Mouse (Mus musculus) heart, embryonic 13.5 days (tissue): ENCODE data around the gene Qpct. TPM values are rescaled to one million over a fixed set of nuclear protein-coding genes. Genes with fewer than 3 reads are reported as not detected.

Source experiments
- ATAC-seq: fragments of 200-750 bp; cut with Nextera tagmentation; 2 replicates; pipeline ENCODE4 v1.8.0; 2017; ENCODE audit warnings: moderate TSS enrichment; ENCODE audit not compliant: insufficient number of reproducible peaks, low FRiP score, low TSS enrichment; ENCODE audit errors: extremely low read depth
- H3K27ac ChIP-seq: fragments of 300-500 bp; sonication (generic); replicated peaks from 2 replicates; pipeline ENCODE4 v1.5.1; 2015; ENCODE audit warnings: moderate library complexity, mild to moderate bottlenecking, inconsistent platforms
- H3K27me3 ChIP-seq: fragments of 300-500 bp; sonication (generic); replicated peaks from 2 replicates; pipeline ENCODE4 v1.6.1; 2015; ENCODE audit warnings: mild to moderate bottlenecking, inconsistent platforms
- H3K36me3 ChIP-seq: fragments of 300-500 bp; sonication (generic); 2 replicates; pipeline ENCODE4 v1.6.1; 2015; ENCODE audit warnings: mild to moderate bottlenecking, inconsistent platforms
- H3K4me1 ChIP-seq: fragments of 300-500 bp; sonication (generic); 2 replicates; pipeline ENCODE4 v1.6.1; 2015; ENCODE audit warnings: inconsistent platforms
- H3K4me2 ChIP-seq: fragments of 300-500 bp; sonication (generic); 2 replicates; pipeline ENCODE4 v1.6.1; 2015; ENCODE audit warnings: inconsistent platforms, mild to moderate bottlenecking, moderate library complexity
- H3K4me3 ChIP-seq: fragments of 300-500 bp; sonication (generic); 2 replicates; pipeline ENCODE4 v1.5.1; 2015; ENCODE audit warnings: moderate library complexity, mild to moderate bottlenecking, inconsistent platforms
- H3K9ac ChIP-seq: fragments of 300-500 bp; sonication (generic); 2 replicates; pipeline ENCODE4 v1.6.1; 2015; ENCODE audit warnings: inconsistent platforms, mild to moderate bottlenecking, moderate library complexity
- H3K9me3 ChIP-seq: fragments of 300-500 bp; sonication (generic); 2 replicates; pipeline ENCODE4 v1.6.1; 2016; ENCODE audit warnings: inconsistent platforms
- WGBS: fragments of 180-500 bp; shearing (Covaris S2); methylation state at CpG from one replicate; pipeline ENCODE4 v1.1.7; 2015; ENCODE audit warnings: mixed read lengths; 5-methylcytosine and 5-hydroxymethylcytosine counted together
- polyA plus RNA-seq: library from polyadenylated mRNA; unstranded; fragments of >200 nt; fragmentation: Nextera tagmentation; extraction: Ambion mirVana; gene quantifications from 2 replicates; pipeline ENCODE4 v1.2.1, GENCODE M21; 2015

Gene Qpct
- polyA plus RNA-seq, 1 experiment from 2014 or later = 36.6 TPM

DNA sequence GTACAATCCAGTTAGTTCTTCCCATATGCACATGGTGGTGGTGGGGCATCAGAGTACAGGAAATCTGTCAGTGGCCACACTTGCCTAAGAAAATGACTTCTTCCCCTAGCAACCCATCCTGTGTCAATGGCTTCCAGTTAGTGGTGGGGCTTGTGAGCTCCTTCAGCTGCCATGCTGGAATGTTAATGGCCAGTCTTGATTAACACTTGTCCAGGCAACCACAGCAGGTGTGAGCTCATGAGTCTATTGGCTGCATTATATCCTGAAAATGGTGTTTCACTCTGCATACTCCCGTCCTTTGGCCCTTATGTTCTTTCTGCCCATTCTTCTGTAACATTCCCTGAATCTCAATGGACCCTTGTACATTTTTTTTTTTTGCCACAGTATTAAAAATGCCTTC lies 67.4 kb downstream of the Qpct start:
- WGBS = 74% methylated on average over 1 of the region's 1 CpGs

DNA sequence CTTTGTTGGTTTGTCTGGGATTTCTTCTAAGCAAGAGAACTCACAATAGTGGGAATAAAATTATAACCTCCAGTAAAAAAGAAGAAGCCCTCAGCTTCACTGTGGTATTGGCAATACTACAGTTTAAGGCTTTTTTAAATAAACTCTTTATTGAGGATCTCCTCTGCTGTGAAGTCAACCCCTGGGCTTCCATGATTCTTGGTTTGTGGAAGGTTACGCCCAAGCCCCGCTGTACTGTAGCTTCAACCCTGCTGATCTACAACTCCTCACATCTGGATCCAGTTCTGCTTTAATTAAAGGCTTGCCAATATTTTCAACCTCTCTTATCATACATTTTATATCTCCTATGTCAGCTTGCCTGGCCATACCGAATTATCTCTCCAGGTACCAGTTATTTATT lies 68.6 kb downstream of the Qpct start:
- Histone ChIP-seq H3K4me3 (no peak overlapping the region), H3K4me1 (no peaks in the 10 kb centered on the region), H3K9me3 (peaks cover 5% of the 10 kb centered on the region; the same call in 1 of the 2 replicates), H3K4me2 (no peak overlapping the region), H3K27me3 (no peaks in the 10 kb centered on the region), H3K36me3 (no peaks in the 10 kb centered on the region), H3K9ac (no peak overlapping the region), H3K27ac (no peak overlapping the region)
- no peak for ATAC-seq
- WGBS = 79% methylated on average over 3 of the region's 3 CpGs

More for the DNA sequence above, 67.4 kb downstream of the Qpct start:
- Histone ChIP-seq H3K9ac (no peak overlapping the region), H3K4me1 (no peaks in the 10 kb centered on the region), H3K4me2 (no peak overlapping the region), H3K27me3 (no peaks in the 10 kb centered on the region), H3K27ac (no peak overlapping the region), H3K36me3 (no peaks in the 10 kb centered on the region), H3K9me3 (peaks cover 5% of the 10 kb centered on the region; the same call in 1 of the 2 replicates), H3K4me3 (no peak overlapping the region)
- ATAC-seq = no peak

DNA sequence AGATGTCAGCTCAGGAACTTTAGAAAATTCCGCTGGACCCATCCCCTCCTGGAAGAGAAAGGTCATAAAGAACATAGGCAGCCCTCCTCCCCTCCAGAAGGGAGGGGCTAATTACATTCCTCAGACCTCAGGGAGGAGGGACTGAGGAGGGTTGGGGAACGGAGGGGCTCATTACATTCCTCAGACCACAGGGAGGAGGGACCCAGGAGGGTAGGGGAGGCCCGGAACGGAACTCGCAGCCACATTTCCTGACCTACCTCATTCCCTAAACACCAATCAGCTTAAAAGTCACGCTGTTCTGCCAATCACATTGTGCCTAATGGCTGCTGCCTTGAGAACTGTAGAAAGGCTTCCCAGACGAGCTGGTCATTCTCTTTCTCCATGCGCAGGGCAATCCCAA lies 82.0 kb downstream of the Qpct start:
- ATAC-seq = no peak
- H3K4me2 ChIP-seq = no peak overlapping the region

DNA sequence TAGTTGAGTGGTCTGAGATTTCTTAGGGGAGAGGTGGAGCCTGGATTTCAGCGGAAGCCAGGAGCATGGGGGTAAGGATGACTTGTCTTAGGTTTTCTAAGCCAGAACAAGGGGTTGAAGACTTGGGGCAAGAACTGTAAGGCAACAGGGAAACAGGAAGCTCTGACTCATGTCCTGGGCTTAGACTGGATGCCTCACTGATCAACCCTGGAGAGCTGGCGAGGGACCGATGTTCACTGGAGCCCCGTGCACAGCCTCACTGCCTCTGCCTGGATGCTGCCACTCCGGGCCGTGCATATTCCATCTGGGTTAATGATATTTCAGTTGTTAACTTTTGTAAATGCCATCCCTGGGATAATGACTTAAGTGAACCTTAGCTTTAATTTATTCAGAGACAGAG lies 84.1 kb downstream of the Qpct start:
- no peak overlapping the region for H3K4me3 ChIP-seq
- 76% methylated on average over 6 of the region's 6 CpGs for WGBS
- no peak overlapping the region for H3K9ac ChIP-seq
- H3K4me1 ChIP-seq = no peaks in the 10 kb centered on the region
- H3K9me3 ChIP-seq = no peaks in the 10 kb centered on the region; the same call in 1 of the 2 replicates
- no peak overlapping the region for H3K4me2 ChIP-seq
- no peak overlapping the region for H3K27ac ChIP-seq
- no peaks in the 10 kb centered on the region for H3K27me3 ChIP-seq
- no peak for ATAC-seq
- no peaks in the 10 kb centered on the region for H3K36me3 ChIP-seq

More for the DNA sequence above, 82.0 kb downstream of the Qpct start:
- no peaks in the 10 kb centered on the region for H3K27me3 ChIP-seq
- H3K36me3 ChIP-seq = no peaks in the 10 kb centered on the region
- no peaks in the 10 kb centered on the region for H3K9me3 ChIP-seq
- H3K27ac ChIP-seq = no peak overlapping the region
- H3K4me3 ChIP-seq = no peak overlapping the region
- H3K9ac ChIP-seq = no peak overlapping the region
- 48% methylated on average over 8 of the region's 8 CpGs for WGBS
- no peaks in the 10 kb centered on the region for H3K4me1 ChIP-seq

DNA sequence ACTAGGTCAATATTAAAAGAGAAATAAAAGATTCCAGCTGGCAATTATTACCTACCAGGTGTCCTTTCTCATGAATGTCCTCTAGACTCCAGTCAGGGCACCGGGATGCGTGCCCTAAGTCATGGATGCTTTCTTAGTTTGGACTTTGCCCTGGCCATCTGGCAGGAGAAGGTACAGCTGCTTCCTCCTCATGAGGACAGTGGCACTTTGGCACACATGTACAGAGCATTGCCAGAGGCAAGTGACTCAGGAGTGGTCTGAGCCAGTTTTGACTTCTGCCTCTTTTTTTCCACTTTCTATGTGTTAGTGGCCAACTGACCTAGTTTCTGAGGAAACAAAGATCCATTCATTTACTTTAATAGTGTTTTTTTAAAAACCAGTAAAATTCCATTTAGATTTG lies 84.7 kb downstream of the Qpct start:
- Histone ChIP-seq H3K27me3 (no peaks in the 10 kb centered on the region), H3K4me1 (no peaks in the 10 kb centered on the region), H3K27ac (no peak overlapping the region), H3K9ac (no peak overlapping the region), H3K4me2 (no peak overlapping the region), H3K9me3 (no peaks in the 10 kb centered on the region; the same call in 1 of the 2 replicates), H3K36me3 (no peaks in the 10 kb centered on the region), H3K4me3 (no peak overlapping the region)
- WGBS = 82% methylated on average over 2 of the region's 2 CpGs
- ATAC-seq = no peak

Other genes with a start within 250 kb of the Qpct start
- gene Heatr5b, start 216.5 kb upstream of the Qpct start, polyA plus RNA-seq = 16.0 and 18.8 TPM in 2 replicates
- gene Gpatch11, start 216.3 kb upstream of the Qpct start, polyA plus RNA-seq = 33.1 and 35.7 TPM in 2 replicates
- gene Eif2ak2, start 169.3 kb upstream of the Qpct start, polyA plus RNA-seq = 11.0 and 12.7 TPM in 2 replicates
- 0.20 and 0.25 TPM in 2 replicates for gene Sult6b1, start 144.9 kb upstream of the Qpct start, polyA plus RNA-seq
- gene Cebpzos, start 135.4 kb upstream of the Qpct start, polyA plus RNA-seq = 81.0 and 89.6 TPM in 2 replicates
- gene Cebpz, start 114.8 kb upstream of the Qpct start, polyA plus RNA-seq = 28.4 and 33.7 TPM in 2 replicates
- gene Ndufaf7, start 114.8 kb upstream of the Qpct start, polyA plus RNA-seq = 57.9 and 66.6 TPM in 2 replicates
- 23.9 and 24.8 TPM in 2 replicates for gene Prkd3, start 31.1 kb upstream of the Qpct start, polyA plus RNA-seq